Mouse (Mus musculus) kidney, postnatal 0 days (tissue): Measurements from ENCODE around the gene 1700025G04Rik. TPM values are rescaled to one million over a fixed set of nuclear protein-coding genes. Genes with fewer than 3 reads are reported as not detected.

ENCODE experiments used
- ATAC-seq: fragments of 200-750 bp; cut with Nextera tagmentation; replicated peaks from 2 replicates; pipeline ENCODE4 v1.8.0; 2017; ENCODE audit warnings: low read depth, moderate number of reproducible peaks, moderate TSS enrichment, moderate library complexity; ENCODE audit not compliant: low FRiP score
- DNase-seq: peaks from one replicate; pipeline ENCODE4 v3.0.0-alpha.2; 2016; ENCODE audit warnings: low spot score
- H3K27ac ChIP-seq: fragments of 300-500 bp; sonication (generic); 2 replicates; pipeline ENCODE4 v1.5.1; 2014; ENCODE audit warnings: mild to moderate bottlenecking
- H3K27me3 ChIP-seq: fragments of 300-500 bp; sonication (generic); 2 replicates; pipeline ENCODE4 v1.6.1; 2014; ENCODE audit warnings: low read length, mixed read lengths; ENCODE audit not compliant: insufficient read depth
- H3K36me3 ChIP-seq: fragments of 300-500 bp; sonication (generic); 2 replicates; pipeline ENCODE4 v1.6.1; 2014; ENCODE audit warnings: low read length, mixed read lengths; ENCODE audit not compliant: insufficient read depth
- H3K4me1 ChIP-seq: fragments of 300-500 bp; sonication (generic); replicated peaks from 2 replicates; pipeline ENCODE4 v1.6.1; 2014; ENCODE audit warnings: antibody characterized with exemption, low read length, mixed read lengths; ENCODE audit not compliant: insufficient read depth
- H3K4me2 ChIP-seq: fragments of 300-500 bp; sonication (generic); 2 replicates; pipeline ENCODE4 v1.6.1; 2014; ENCODE audit warnings: mild to moderate bottlenecking, low read length, moderate library complexity, mixed read lengths
- H3K4me3 ChIP-seq: fragments of 300-500 bp; sonication (generic); replicated peaks from 2 replicates; pipeline ENCODE4 v1.5.1; 2014; ENCODE audit warnings: low read depth, low read length
- H3K9ac ChIP-seq: fragments of 300-500 bp; sonication (generic); 2 replicates; pipeline ENCODE4 v1.6.1; 2014; ENCODE audit warnings: low read depth, low read length
- H3K9me3 ChIP-seq: fragments of 300-500 bp; sonication (generic); replicated peaks from 2 replicates; pipeline ENCODE4 v1.6.1; 2016; ENCODE audit warnings: low read length, inconsistent platforms, mixed read lengths
- CTCF ChIP-seq: IDR thresholded peaks from 2 replicates; pipeline ENCODE4 v1.5.1; 2016; ENCODE audit warnings: antibody characterized with exemption, low read depth, mild to moderate bottlenecking, moderate library complexity
- WGBS: fragments of 180-500 bp; shearing (Covaris S2); extraction: QIAGEN DNeasy Blood & Tissue Kit; methylation state at CpG from one replicate; pipeline ENCODE4 v1.1.7; 2014; 5-methylcytosine and 5-hydroxymethylcytosine counted together
- polyA plus RNA-seq: library from polyadenylated mRNA; unstranded; fragments of >200 nt; fragmentation: Nextera tagmentation; extraction: Ambion mirVana; gene quantifications from 2 replicates; pipeline ENCODE4 v1.2.1, GENCODE M21; 2015

1700025G04Rik gene
- polyA plus RNA-seq, 1 experiment from 2014 or later = 15.5 TPM

- Histone ChIP-seq H3K9ac (no peak overlapping the region), H3K9me3 (no peaks in the 10 kb centered on the region), H3K36me3 (no peaks in the 10 kb centered on the region), H3K27me3 (no peaks in the 10 kb centered on the region), H3K4me2 (no peak overlapping the region), H3K27ac (no peak overlapping the region), H3K4me1 (no peaks in the 10 kb centered on the region), H3K4me3 (no peak overlapping the region)
- TF ChIP-seq CTCF = no peak
- ATAC-seq (no peak), DNase-seq (no peak)
- WGBS = 57% methylated on average over 5 of the region's 5 CpGs
Observed at GRCm38 (mm10) chr1:152101746-152102145, 11.8 kb upstream of the 1700025G04Rik start.

- peaks cover 2% of the 10 kb centered on the region; the same call in 1 of the 2 replicates for H3K4me1 ChIP-seq
- 25% methylated on average over 3 of the region's 3 CpGs for WGBS
- no peak overlapping the region for H3K4me2 ChIP-seq
- no peaks in the 10 kb centered on the region for H3K27me3 ChIP-seq
- H3K9ac ChIP-seq = no peak overlapping the region
- no peak overlapping the region for H3K27ac ChIP-seq
- no peak overlapping the region for H3K4me3 ChIP-seq
- DNase-seq = no peak
- H3K9me3 ChIP-seq = no peaks in the 10 kb centered on the region
- no peaks in the 10 kb centered on the region for H3K36me3 ChIP-seq
- no peak for ATAC-seq
- no peak for TF ChIP-seq CTCF
Observed at GRCm38 (mm10) chr1:152096045-152096444, 6.1 kb upstream of the 1700025G04Rik start.

GRCm38 (mm10) chr1:152090564-152091545 is 930 bp upstream of the 1700025G04Rik start:
- TF ChIP-seq CTCF = no peak

GRCm38 (mm10) chr1:152089526-152089925 is 399 bp downstream of the 1700025G04Rik start:
- no peaks in the 10 kb centered on the region for H3K9me3 ChIP-seq
- peaks cover 6% of the 10 kb centered on the region; the same call in 1 of the 2 replicates for H3K4me1 ChIP-seq
- H3K27ac ChIP-seq = peak overlapping the region; percentile 79
- DNase-seq (peak; percentile 70), ATAC-seq (peak; percentile 41)
- WGBS = 4% methylated on average over 22 of the region's 25 CpGs
- H3K4me3 ChIP-seq = peak overlapping the region; percentile 94
- no peak for TF ChIP-seq CTCF
- H3K27me3 ChIP-seq = no peaks in the 10 kb centered on the region
- peak overlapping the region; percentile 78 for H3K4me2 ChIP-seq
- no peaks in the 10 kb centered on the region for H3K36me3 ChIP-seq
- peak overlapping the region; percentile 83 for H3K9ac ChIP-seq

More at GRCm38 (mm10) chr1:152090564-152091545, 930 bp upstream of the 1700025G04Rik start:
- no peaks in the 10 kb centered on the region for H3K36me3 ChIP-seq
- peak overlapping the region; percentile 83 for H3K9ac ChIP-seq
- peaks cover 6% of the 10 kb centered on the region; the same call in 1 of the 2 replicates for H3K4me1 ChIP-seq
- DNase-seq (peak; percentile 52), ATAC-seq (peak; percentile 71)
- H3K9me3 ChIP-seq = no peaks in the 10 kb centered on the region
- no peaks in the 10 kb centered on the region for H3K27me3 ChIP-seq
- H3K4me2 ChIP-seq = peak overlapping the region; percentile 78
- peak overlapping the region; percentile 79; the same call in 1 of the 2 replicates for H3K27ac ChIP-seq
- 4% methylated on average over 35 of the region's 36 CpGs for WGBS
- H3K4me3 ChIP-seq = peak overlapping the region; percentile 94

GRCm38 (mm10) chr1:152088791-152089401 is 1.0 kb downstream of the 1700025G04Rik start:
- H3K27ac ChIP-seq = peak overlapping the region; percentile 79; the same call in 1 of the 2 replicates
- 4% methylated on average over 16 of the region's 16 CpGs for WGBS
- DNase-seq = peak; percentile 59
- H3K4me1 ChIP-seq = peaks cover 6% of the 10 kb centered on the region; the same call in 1 of the 2 replicates
- H3K9ac ChIP-seq = peak overlapping the region; percentile 83
- peak overlapping the region; percentile 78 for H3K4me2 ChIP-seq
- no peak for TF ChIP-seq CTCF
- no peaks in the 10 kb centered on the region for H3K36me3 ChIP-seq
- no peak for ATAC-seq
- H3K9me3 ChIP-seq = no peaks in the 10 kb centered on the region
- peak overlapping the region; percentile 94 for H3K4me3 ChIP-seq
- no peaks in the 10 kb centered on the region for H3K27me3 ChIP-seq

- DNase-seq (no peak), ATAC-seq (no peak)
- Histone ChIP-seq H3K4me3 (peak overlapping the region; percentile 94; the same call in 1 of the 2 replicates), H3K4me2 (peak overlapping the region; percentile 78; the same call in 1 of the 2 replicates), H3K4me1 (peaks cover 6% of the 10 kb centered on the region; the same call in 1 of the 2 replicates), H3K9ac (no peak overlapping the region), H3K27me3 (no peaks in the 10 kb centered on the region), H3K36me3 (no peaks in the 10 kb centered on the region), H3K9me3 (no peaks in the 10 kb centered on the region), H3K27ac (no peak overlapping the region)
- 76% methylated on average over 5 of the region's 5 CpGs for WGBS
- TF ChIP-seq CTCF = no peak
Observed at GRCm38 (mm10) chr1:152088030-152088429, 1.9 kb downstream of the 1700025G04Rik start.
